Mouse (Mus musculus) CH12.LX (cell line): ENCODE data around the gene Tubgcp4. TPM values are rescaled to one million over a fixed set of nuclear protein-coding genes. Genes with fewer than 3 reads are reported as not detected.

Experiments used
- DNase-seq: peaks from one replicate; pipeline ENCODE4 v3.0.0-alpha.2; 2013; ENCODE audit errors: extremely low read depth
- H3K27ac ChIP-seq: 2 replicates; pipeline ENCODE4 v1.5.1; 2012; ENCODE audit warnings: low read depth, mild to moderate bottlenecking, control low read depth, moderate library complexity; ENCODE audit not compliant: insufficient read depth
- H3K27me3 ChIP-seq: replicated peaks from 2 replicates; pipeline ENCODE3; 2012; ENCODE audit warnings: inconsistent platforms
- H3K36me3 ChIP-seq, 2 experiments: replicated peaks in 1 of 2; 2 replicates each; pipeline versions ENCODE3 to v1.6.1; 2012; ENCODE audit warnings: inconsistent platforms in 1 of 2, low read length in 1 of 2, mild to moderate bottlenecking in 1 of 2, mixed read lengths in 1 of 2, moderate library complexity in 1 of 2; ENCODE audit not compliant: control insufficient read depth in 1 of 2, insufficient read depth in 1 of 2
- H3K4me1 ChIP-seq, 2 experiments: 2 replicates each; pipeline ENCODE4 v1.6.1; 2012; ENCODE audit warnings: inconsistent platforms in 1 of 2, moderate library complexity in 1 of 2; ENCODE audit not compliant: insufficient read depth in 2 of 2, control insufficient read depth in 1 of 2
- H3K4me2 ChIP-seq: 2 replicates; pipeline ENCODE4 v1.6.1; 2012; ENCODE audit warnings: low read depth, mild to moderate bottlenecking, control low read depth; ENCODE audit not compliant: poor library complexity, insufficient read depth, severe bottlenecking
- H3K4me3 ChIP-seq, 3 experiments: fragments of 150-350 bp in 1 of 3; sonication (generic) in 1 of 3; replicated peaks in 1 of 3; 2 replicates each; pipeline versions ENCODE3 to v1.5.1; 2011 to 2012; ENCODE audit warnings: low read depth in 2 of 3, low read length in 2 of 3, mild to moderate bottlenecking in 2 of 3, moderate library complexity in 2 of 3, control low read depth in 1 of 3, improper control_type of control experiment in 1 of 3, inconsistent platforms in 1 of 3, mixed read lengths in 1 of 3; ENCODE audit not compliant: poor library complexity in 1 of 3
- H3K79me2 ChIP-seq: replicated peaks from 2 replicates; pipeline ENCODE4 v1.6.1; 2012; ENCODE audit warnings: mild to moderate bottlenecking, moderate library complexity; ENCODE audit not compliant: control insufficient read depth, poor library complexity, insufficient read depth, severe bottlenecking; ENCODE audit errors: extremely low read depth
- H3K9ac ChIP-seq: 2 replicates; pipeline ENCODE4 v1.6.1; 2012; ENCODE audit warnings: low read depth, mild to moderate bottlenecking, control low read depth, moderate library complexity; ENCODE audit not compliant: insufficient read depth
- H3K9me3 ChIP-seq: replicated peaks from 2 replicates; pipeline ENCODE3; 2012; ENCODE audit warnings: low read length, inconsistent platforms, mixed read lengths
- BHLHE40 ChIP-seq: IDR thresholded peaks from 2 replicates; pipeline ENCODE4 v1.6.1; 2011; ENCODE audit warnings: mild to moderate bottlenecking, low read depth, low read length, improper control_type of control experiment
- CHD2 ChIP-seq: IDR thresholded peaks from 2 replicates; pipeline ENCODE4 v1.6.1; 2011; ENCODE audit warnings: low read length, improper control_type of control experiment
- CTCF ChIP-seq, 2 experiments: IDR thresholded peaks in 1 of 2; conservative IDR thresholded peaks in 1 of 2; 2 replicates each; pipeline ENCODE4 v1.5.1; 2011 to 2012; ENCODE audit warnings: low read depth in 2 of 2, low read length in 2 of 2, improper control_type of control experiment in 1 of 2, inconsistent platforms in 1 of 2, mild to moderate bottlenecking in 1 of 2, moderate library complexity in 1 of 2
- E2F4 ChIP-seq: IDR thresholded peaks from 2 replicates; pipeline ENCODE4 v1.6.1; 2011; ENCODE audit warnings: low read depth, low read length, improper control_type of control experiment; ENCODE audit not compliant: insufficient replicate concordance
- EP300 ChIP-seq: IDR thresholded peaks from 2 replicates; pipeline ENCODE4 v1.6.1; 2011; ENCODE audit warnings: low read length, improper control_type of control experiment
- ETS1 ChIP-seq: conservative IDR thresholded peaks from 2 replicates; pipeline ENCODE4 v1.6.1; 2012; ENCODE audit warnings: low read depth, mild to moderate bottlenecking, inconsistent platforms, low read length, improper control_type of control experiment, moderate library complexity
- HCFC1 ChIP-seq: IDR thresholded peaks from 2 replicates; pipeline ENCODE4 v1.6.1; 2012; ENCODE audit warnings: low read depth, mild to moderate bottlenecking, inconsistent platforms, low read length, improper control_type of control experiment
- IRF4 ChIP-seq: IDR thresholded peaks from 2 replicates; pipeline ENCODE4 v1.6.1; 2014; ENCODE audit warnings: low read depth, mild to moderate bottlenecking, inconsistent platforms, low read length, improper control_type of control experiment
- JUN ChIP-seq: IDR thresholded peaks from 2 replicates; pipeline ENCODE4 v1.6.1; 2011; ENCODE audit warnings: low read depth, mild to moderate bottlenecking, low read length, improper control_type of control experiment, moderate library complexity; ENCODE audit not compliant: insufficient read depth
- KAT2A ChIP-seq: IDR thresholded peaks from 2 replicates; pipeline ENCODE4 v1.6.1; 2012; ENCODE audit warnings: low read length, improper control_type of control experiment, inconsistent platforms; ENCODE audit not compliant: insufficient replicate concordance
- MAFK ChIP-seq: IDR thresholded peaks from 2 replicates; pipeline ENCODE4 v1.6.1; 2011; ENCODE audit warnings: low read length, improper control_type of control experiment; ENCODE audit not compliant: insufficient replicate concordance
- MAX ChIP-seq: IDR thresholded peaks from 2 replicates; pipeline ENCODE4 v1.6.1; 2011; ENCODE audit warnings: low read length, improper control_type of control experiment
- MAZ ChIP-seq: IDR thresholded peaks from 2 replicates; pipeline ENCODE4 v1.6.1; 2012; ENCODE audit warnings: low read depth, mild to moderate bottlenecking, inconsistent platforms, low read length, improper control_type of control experiment, moderate library complexity
- MYC ChIP-seq: IDR thresholded peaks from 2 replicates; pipeline ENCODE4 v1.6.1; 2011; ENCODE audit warnings: low read depth, mild to moderate bottlenecking, improper control_type of control experiment, low read length
- NELFE ChIP-seq: IDR thresholded peaks from 2 replicates; pipeline ENCODE4 v1.6.1; 2011; ENCODE audit warnings: low read depth, low read length, improper control_type of control experiment
- NRF1 ChIP-seq: IDR thresholded peaks from 2 replicates; pipeline ENCODE4 v1.6.1; 2014; ENCODE audit warnings: low read depth, mild to moderate bottlenecking, inconsistent platforms, low read length, improper control_type of control experiment, moderate library complexity
- PAX5 ChIP-seq: IDR thresholded peaks from 2 replicates; pipeline ENCODE4 v1.6.1; 2012; ENCODE audit warnings: low read length, inconsistent platforms, mixed read lengths
- POLR2AphosphoS2 ChIP-seq: IDR thresholded peaks from 2 replicates; pipeline ENCODE4 v1.6.1; 2011; ENCODE audit warnings: low read depth, low read length, improper control_type of control experiment
- RAD21 ChIP-seq: IDR thresholded peaks from 2 replicates; pipeline ENCODE4 v1.6.1; 2011; ENCODE audit warnings: low read depth, mild to moderate bottlenecking, low read length, improper control_type of control experiment, moderate library complexity
- RCOR1 ChIP-seq: conservative IDR thresholded peaks from 2 replicates; pipeline ENCODE4 v1.6.1; 2012; ENCODE audit warnings: low read depth, mild to moderate bottlenecking, inconsistent platforms, low read length, improper control_type of control experiment
- SMC3 ChIP-seq: IDR thresholded peaks from 2 replicates; pipeline ENCODE4 v1.6.1; 2011; ENCODE audit warnings: low read depth, low read length, improper control_type of control experiment
- TBP ChIP-seq: conservative IDR thresholded peaks from 2 replicates; pipeline ENCODE4 v1.6.1; 2011; ENCODE audit warnings: low read depth, low read length, improper control_type of control experiment
- UBTF ChIP-seq: IDR thresholded peaks from 2 replicates; pipeline ENCODE4 v1.6.1; 2012; ENCODE audit warnings: low read depth, mild to moderate bottlenecking, inconsistent platforms, low read length, improper control_type of control experiment, moderate library complexity
- USF1 ChIP-seq: IDR thresholded peaks from 2 replicates; pipeline ENCODE4 v1.6.1; 2014; ENCODE audit warnings: low read depth, mild to moderate bottlenecking, inconsistent platforms, low read length, improper control_type of control experiment
- USF2 ChIP-seq: conservative IDR thresholded peaks from 2 replicates; pipeline ENCODE4 v1.6.1; 2011; ENCODE audit warnings: low read depth, low read length, improper control_type of control experiment
- ZKSCAN1 ChIP-seq: IDR thresholded peaks from 2 replicates; pipeline ENCODE4 v1.6.1; 2012; ENCODE audit warnings: low read depth, inconsistent platforms, low read length, improper control_type of control experiment, borderline replicate concordance
- dilution Hi-C: fragments of 300-500 bp; cut with MboI; formaldehyde crosslinking; loops from 2 replicates; pipeline ENCODE4 v1.14.3; 2020; ENCODE audit warnings: low sequenced_read_pairs; ENCODE audit not compliant: extremely low pct_unique_long_range_greater_than_20kb, extremely low pct_ligation_motif_present
- in situ Hi-C: fragments of 300-500 bp; cut with MboI; formaldehyde crosslinking; loops from 3 replicates; pipeline ENCODE4 v1.14.3; 2019; ENCODE audit warnings: low sequenced_read_pairs, low pct_ligation_motif_present, low pct_unique_long_range_greater_than_20kb, mixed read lengths
- polyA plus RNA-seq: library from polyadenylated mRNA; unstranded; fragments of >175 nt; gene quantifications from 2 replicates; pipeline ENCODE4 v1.2.1, GENCODE M21; 2012; ENCODE audit warnings: low read depth; ENCODE audit not compliant: insufficient read length
- total RNA-seq, 2 experiments: library from RNA; depleted of rRNA; stranded (reverse); fragments of 300-350 nt in 1 of 2; fragments of >200 nt in 1 of 2; gene quantifications; 2 replicates each; pipeline ENCODE4 v1.2.3; 2012 to 2014

Tubgcp4 gene
- total and polyA plus RNA-seq, 3 experiments: 27.8 to 34.1 (median 31.0) TPM

GRCm38 (mm10) chr2:121178828-121179479 lies 8.5 kb downstream of the Tubgcp4 start:
- Histone ChIP-seq H3K9me3 (no peaks in the 10 kb centered on the region), H3K4me3 (no peak overlapping the region), H3K79me2 (no peaks in the 10 kb centered on the region), H3K4me1 (peaks cover 0 to 9% of the 10 kb centered on the region in 2 experiments; a peak in 1 of 4 replicates), H3K27me3 (no peaks in the 10 kb centered on the region), H3K27ac (no peak overlapping the region), H3K36me3 (peaks cover 49 to 83% of the 10 kb centered on the region in 2 experiments), H3K4me2 (no peak overlapping the region), H3K9ac (no peak overlapping the region)
- dilution Hi-C loops: no loop called here
- TF ChIP-seq CTCF (conservative IDR thresholded peaks at IDR 0.05 in 1 of 2, IDR thresholded peaks at IDR 0.05 in 1 of 2; ENCODE audit: low read depth in 2 of 2, low read length in 2 of 2): peak in 1 of 2 experiments; percentile 44; a peak in 2 of 4 replicates
- TF ChIP-seq TBP: no peak
- TF ChIP-seq HCFC1: no peak
- no peak for TF ChIP-seq USF2
- no peak for TF ChIP-seq RCOR1
- no peak for TF ChIP-seq MYC
- no peak for TF ChIP-seq IRF4
- no peak for TF ChIP-seq MAZ
- peak; percentile 17 for TF ChIP-seq RAD21
- TF ChIP-seq CHD2: no peak
- no peak for TF ChIP-seq MAFK
- TF ChIP-seq NELFE: no peak
- no peak for TF ChIP-seq PAX5
- TF ChIP-seq BHLHE40: no peak
- in situ Hi-C loops: no loop called here
- DNase-seq: no peak

GRCm38 (mm10) chr2:121183431-121183830 lies 13.0 kb downstream of the Tubgcp4 start:
- Histone ChIP-seq H3K36me3 (peaks cover 47 to 78% of the 10 kb centered on the region in 2 experiments), H3K79me2 (no peaks in the 10 kb centered on the region), H3K27me3 (no peaks in the 10 kb centered on the region), H3K9me3 (no peaks in the 10 kb centered on the region), H3K9ac (no peak overlapping the region), H3K4me3 (no peak overlapping the region), H3K27ac (no peak overlapping the region), H3K4me1 (no peaks in the 10 kb centered on the region), H3K4me2 (no peak overlapping the region)
- no peak for TF ChIP-seq UBTF
- TF ChIP-seq USF1: no peak
- no peak for TF ChIP-seq IRF4
- TF ChIP-seq RCOR1: no peak
- no peak for TF ChIP-seq ETS1
- no peak for TF ChIP-seq NRF1
- no peak for TF ChIP-seq USF2
- no peak for TF ChIP-seq KAT2A
- TF ChIP-seq MAX: no peak
- no peak for TF ChIP-seq EP300
- TF ChIP-seq ZKSCAN1: no peak
- TF ChIP-seq SMC3: no peak
- no peak for TF ChIP-seq POLR2AphosphoS2
- TF ChIP-seq E2F4: no peak
- TF ChIP-seq JUN: no peak
- in situ Hi-C loops (no loop called here), dilution Hi-C loops (no loop called here)
- DNase-seq: no peak
